ENCODE assay signal across 8 mouse cellular contexts in the genomic region with DNA sequence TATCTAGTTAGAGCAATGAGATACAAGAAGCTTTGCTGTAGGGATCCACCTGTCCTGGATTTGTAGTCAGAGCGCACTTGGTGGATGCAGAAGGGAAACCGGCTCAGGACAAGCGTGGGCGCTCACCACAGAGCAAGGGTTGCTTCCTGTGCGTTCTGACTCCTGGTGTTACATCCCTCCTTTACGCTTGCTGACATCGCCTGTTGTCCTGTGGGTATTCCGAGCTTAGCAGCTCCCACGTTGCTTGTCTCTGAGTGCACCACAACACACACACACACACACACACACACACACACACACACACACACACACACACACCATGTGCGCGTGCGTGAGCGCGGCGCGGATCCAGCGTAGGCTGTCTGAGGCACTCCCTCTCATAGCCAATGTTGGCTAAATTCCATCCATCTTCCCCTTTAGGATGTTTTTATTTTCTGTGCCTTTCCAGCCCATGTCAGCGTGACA.
A peak's percentile ranks its signal among the peaks of the same experiment; 100 is the strongest.
DNase-seq lines count a peak whose midpoint lies in the region; ATAC-seq and TF ChIP-seq lines count a peak whose summit lies in the region.

No protein-coding gene starts in this region.

- TF ChIP-seq POLR2A in olfactory bulb, adult 2 months (IDR thresholded peaks at IDR 0.05; ENCODE audit: insufficient read depth, low read depth, low read length) = no peak

- H3K4me1 ChIP-seq in kidney, embryonic 15.5 days = peaks cover 19% of the 10 kb centered on the region
- H3K4me1 ChIP-seq in forebrain, embryonic 16.5 days (replicated peaks; ENCODE audit: control insufficient read depth, insufficient read depth, low read length) = peaks cover 6% of the 10 kb centered on the region
- no peaks in the 10 kb centered on the region; the same call in 1 of the 2 replicates for H3K4me1 ChIP-seq in liver, embryonic 16.5 days (ENCODE audit: control insufficient read depth, low read depth, low read length)
- H3K4me1 ChIP-seq in olfactory bulb, adult 2 months (ENCODE audit: control insufficient read depth, insufficient read depth, low read length) = peaks cover 31% of the 10 kb centered on the region

- peak overlapping the region; percentile 50 for H3K4me3 ChIP-seq in kidney, embryonic 15.5 days (replicated peaks)
- peak overlapping the region; percentile 56 for H3K4me3 ChIP-seq in forebrain, embryonic 16.5 days (replicated peaks; ENCODE audit: low read length)
- H3K4me3 ChIP-seq in liver, embryonic 16.5 days (ENCODE audit: low read depth, low read length) = peak overlapping the region; percentile 46
- peak overlapping the region; percentile 62 for H3K4me3 ChIP-seq in olfactory bulb, adult 2 months (ENCODE audit: insufficient read depth, low read depth, low read length)

- WGBS in kidney, embryonic 15.5 days = 3% methylated on average over 18 of the region's 18 CpGs
- WGBS in forebrain, embryonic 16.5 days = 0% methylated on average over 18 of the region's 18 CpGs
- 4% methylated on average over 18 of the region's 18 CpGs for WGBS in liver, embryonic 16.5 days (ENCODE audit: insufficient replicate concordance)
- WGBS in olfactory bulb, adult 2 months = 0% methylated on average over 18 of the region's 18 CpGs

- no peak for TF ChIP-seq CTCF in olfactory bulb, adult 2 months (IDR thresholded peaks at IDR 0.05; ENCODE audit: insufficient read depth, low read depth, low read length)

- H3K9ac ChIP-seq in kidney, embryonic 15.5 days = peak overlapping the region; percentile 35
- H3K9ac ChIP-seq in forebrain, embryonic 16.5 days (replicated peaks; ENCODE audit: low read depth, low read length) = peak overlapping the region; percentile 80
- no peak overlapping the region for H3K9ac ChIP-seq in liver, embryonic 16.5 days (ENCODE audit: low read depth, low read length)

- H3K27ac ChIP-seq in kidney, embryonic 15.5 days = no peak overlapping the region
- peak overlapping the region; percentile 92 for H3K27ac ChIP-seq in forebrain, embryonic 16.5 days (ENCODE audit: low read length)
- no peak overlapping the region for H3K27ac ChIP-seq in liver, embryonic 16.5 days (ENCODE audit: low read length)
- H3K27ac ChIP-seq in olfactory bulb, adult 2 months (ENCODE audit: insufficient read depth, low read depth, low read length) = peak overlapping the region; percentile 95

- DNase-seq in kidney, adult 9 months = no peak
- DNase-seq in cerebellum, adult 11 months = peak; percentile 41
- DNase-seq in kidney, postnatal 4 days = peak; percentile 25 to 57
- DNase-seq in spleen, postnatal 10 days (ENCODE audit: low spot score in 2 of 2) = no peak

- H3K9me3 ChIP-seq in kidney, embryonic 15.5 days (replicated peaks) = 0 out of 2 replicates have a peak, but pooled peaks cover 3% of the 10 kb centered on the region
- H3K9me3 ChIP-seq in forebrain, embryonic 16.5 days (ENCODE audit: control insufficient read depth, low read length) = no peaks in the 10 kb centered on the region
- H3K9me3 ChIP-seq in liver, embryonic 16.5 days (replicated peaks; ENCODE audit: control insufficient read depth, low read length) = no peaks in the 10 kb centered on the region

- H3K4me2 ChIP-seq in kidney, embryonic 15.5 days = peak overlapping the region; percentile 72
- H3K4me2 ChIP-seq in forebrain, embryonic 16.5 days (ENCODE audit: low read length) = peak overlapping the region; percentile 99
- H3K4me2 ChIP-seq in liver, embryonic 16.5 days (ENCODE audit: low read depth, low read length) = peak overlapping the region; percentile 52

- H3K36me3 ChIP-seq in kidney, embryonic 15.5 days = no peaks in the 10 kb centered on the region
- no peaks in the 10 kb centered on the region for H3K36me3 ChIP-seq in forebrain, embryonic 16.5 days (ENCODE audit: control insufficient read depth, insufficient read depth)
- H3K36me3 ChIP-seq in liver, embryonic 16.5 days (ENCODE audit: control insufficient read depth, insufficient read depth) = no peaks in the 10 kb centered on the region

- ATAC-seq in kidney, embryonic 15.5 days (replicated peaks; ENCODE audit: low FRiP score) = no peak
- ATAC-seq in forebrain, embryonic 16.5 days = peak; percentile 43
- no peak for ATAC-seq in liver, embryonic 16.5 days (ENCODE audit: low read depth)

- H3K27me3 ChIP-seq in kidney, embryonic 15.5 days = peaks cover 14% of the 10 kb centered on the region
- H3K27me3 ChIP-seq in forebrain, embryonic 16.5 days (replicated peaks; ENCODE audit: control insufficient read depth, insufficient read depth, low read length) = no peaks in the 10 kb centered on the region
- H3K27me3 ChIP-seq in liver, embryonic 16.5 days (ENCODE audit: control insufficient read depth, insufficient read depth, low read depth, low read length) = no peaks in the 10 kb centered on the region

Comparison
In these comparisons a context has a peak if more than half of its experiments do, and no peak if none do; other contexts are left out.
1. DNase-seq: peak in cerebellum, adult 11 months (single experiment) and kidney, postnatal 4 days (2 of 2); none in kidney, adult 9 months (single experiment) and spleen, postnatal 10 days (0 of 2).
2. H3K27ac ChIP-seq: peak in forebrain, embryonic 16.5 days (single experiment) and olfactory bulb, adult 2 months (single experiment); none in kidney, embryonic 15.5 days (single experiment) and liver, embryonic 16.5 days (single experiment).
3. Peak in every context shown above with its lines, with median percentiles within 50 percentile points of each other: H3K4me2 ChIP-seq and H3K4me3 ChIP-seq.